19 mouse cellular contexts compared by ENCODE assay signal in the genomic region with DNA sequence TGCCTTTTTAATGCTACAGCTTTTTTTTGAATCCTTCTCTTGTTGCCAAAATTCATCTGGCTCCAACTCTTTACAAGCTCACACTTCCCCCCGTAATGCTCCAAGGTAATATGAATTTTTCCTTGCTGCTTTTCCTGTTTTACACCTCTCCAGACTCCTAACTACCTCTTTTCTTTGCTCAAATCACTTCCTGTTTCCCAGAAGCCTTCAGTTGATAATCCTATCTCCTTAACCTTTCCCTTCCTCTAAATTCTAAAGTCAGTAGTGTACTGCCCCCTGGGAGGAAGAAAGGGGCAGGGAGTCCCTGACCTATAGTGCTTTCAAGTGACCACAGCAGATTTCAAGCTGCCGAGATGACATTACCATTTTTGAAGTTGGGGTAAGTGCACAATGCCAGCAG. TPM values are rescaled to one million over a fixed set of nuclear protein-coding genes. Genes with fewer than 3 reads are reported as not detected.
A peak's percentile ranks its signal among the peaks of the same experiment; 100 is the strongest.
DNase-seq lines count a peak whose midpoint lies in the region; ATAC-seq lines count a peak whose summit lies in the region.
"Had no signal": no experiment of that assay in that cellular context is flagged by ENCODE, and none has a peak within 500 bp of the region (broad histone marks: within the 10 kb centered on the region; RNA-seq: fewer than 3 reads in every experiment).

No protein-coding gene starts in this region.

- peak overlapping the region in 1 of 2 experiments; percentile 26; a peak in 1 of 4 replicates for H3K27ac ChIP-seq in heart, embryonic 14.5 days (replicated peaks in 1 of 2; ENCODE audit: control insufficient read depth in 1 of 2, insufficient read depth in 1 of 2, low read depth in 2 of 2, low read length in 2 of 2)
- no peak overlapping the region for H3K27ac ChIP-seq in heart, embryonic 11.5 days (ENCODE audit: low read depth, low read length)
- H3K27ac ChIP-seq in liver, embryonic 16.5 days (ENCODE audit: low read length) = peak overlapping the region; percentile 6; the same call in 1 of the 2 replicates
- no peak overlapping the region for H3K27ac ChIP-seq in midbrain, embryonic 10.5 days (replicated peaks)
- H3K27ac ChIP-seq: embryonic facial prominence, embryonic 15.5 days; hindbrain, embryonic 10.5 days; hindbrain, postnatal 0 days; liver, embryonic 14.5 days had no signal

- DNase-seq in liver = no peak
- no peak for DNase-seq in midbrain, embryonic 10.5 days (ENCODE audit: low spot score)
- DNase-seq in kidney, postnatal 36 days = no peak
- DNase-seq: cerebellum, adult 2 months; cerebellum, postnatal 36 days; kidney, adult 2 months; kidney, postnatal 25 days; left cerebral cortex, postnatal 4 days; thymus, adult 2 months had no signal

- peak overlapping the region; percentile 83 for H3K4me2 ChIP-seq in heart, embryonic 14.5 days (ENCODE audit: low read length)
- H3K4me2 ChIP-seq in heart, embryonic 11.5 days = no peak overlapping the region
- H3K4me2 ChIP-seq in liver, embryonic 16.5 days (ENCODE audit: low read depth, low read length) = no peak overlapping the region
- H3K4me2 ChIP-seq: embryonic facial prominence, embryonic 15.5 days had no signal

- peak overlapping the region; percentile 87; the same call in 1 of the 2 replicates for H3K9ac ChIP-seq in heart, embryonic 14.5 days (ENCODE audit: low read length)
- H3K9ac ChIP-seq in heart, embryonic 11.5 days (ENCODE audit: low read depth, low read length) = no peak overlapping the region
- no peak overlapping the region for H3K9ac ChIP-seq in liver, embryonic 16.5 days (ENCODE audit: low read depth, low read length)
- H3K9ac ChIP-seq: embryonic facial prominence, embryonic 15.5 days; liver, embryonic 14.5 days had no signal

- H3K27me3 ChIP-seq in heart, embryonic 14.5 days (ENCODE audit: control insufficient read depth, insufficient read depth, low read length) = no peaks in the 10 kb centered on the region
- no peaks in the 10 kb centered on the region for H3K27me3 ChIP-seq in heart, embryonic 11.5 days (ENCODE audit: control insufficient read depth, insufficient read depth, low read length)
- H3K27me3 ChIP-seq in liver, embryonic 16.5 days (ENCODE audit: control insufficient read depth, insufficient read depth, low read depth, low read length) = no peaks in the 10 kb centered on the region
- no peaks in the 10 kb centered on the region for H3K27me3 ChIP-seq in midbrain, embryonic 10.5 days (ENCODE audit: low read depth, poor library complexity, severe bottlenecking)
- H3K27me3 ChIP-seq: embryonic facial prominence, embryonic 15.5 days had no signal

- H3K9me3 ChIP-seq in heart, embryonic 14.5 days (ENCODE audit: control insufficient read depth, low read length) = no peaks in the 10 kb centered on the region
- H3K9me3 ChIP-seq in heart, embryonic 11.5 days (replicated peaks; ENCODE audit: control insufficient read depth, low read length) = no peaks in the 10 kb centered on the region
- H3K9me3 ChIP-seq in liver, embryonic 16.5 days (replicated peaks; ENCODE audit: control insufficient read depth, low read length) = no peaks in the 10 kb centered on the region
- no peaks in the 10 kb centered on the region for H3K9me3 ChIP-seq in midbrain, embryonic 10.5 days (replicated peaks)
- H3K9me3 ChIP-seq: embryonic facial prominence, embryonic 15.5 days; hindbrain, embryonic 10.5 days had no signal

- ATAC-seq in heart, embryonic 14.5 days (ENCODE audit: insufficient number of reproducible peaks, insufficient read depth, low FRiP score, low read depth) = no peak
- ATAC-seq in heart, embryonic 11.5 days (replicated peaks; ENCODE audit: insufficient number of reproducible peaks, low FRiP score, low TSS enrichment) = no peak
- no peak for ATAC-seq in liver, embryonic 16.5 days (ENCODE audit: low read depth)
- peak; percentile 10; the same call in 1 of the 2 replicates for ATAC-seq in granulocyte monocyte progenitor cell, adult 5-6 weeks (replicated peaks; ENCODE audit: poor library complexity, severe bottlenecking)
- ATAC-seq: activated CD4-positive, CD25-positive, alpha-beta regulatory T cell, adult 4 months; hindbrain, postnatal 0 days; lung, postnatal 0 days had no signal

- 48% methylated on average over 2 of the region's 2 CpGs for WGBS in heart, embryonic 14.5 days
- 49% methylated on average over 2 of the region's 2 CpGs for WGBS in heart, embryonic 11.5 days (ENCODE audit: insufficient replicate concordance)
- WGBS in liver, embryonic 16.5 days (ENCODE audit: insufficient replicate concordance) = 39% methylated on average over 2 of the region's 2 CpGs
- 69% methylated on average over 2 of the region's 2 CpGs for WGBS in midbrain, embryonic 10.5 days

- no peak overlapping the region for H3K4me3 ChIP-seq in heart, embryonic 14.5 days (ENCODE audit: control insufficient read depth in 1 of 2, insufficient read depth in 1 of 2, low read depth in 1 of 2, low read length in 2 of 2)
- H3K4me3 ChIP-seq in heart, embryonic 11.5 days (ENCODE audit: low read depth, low read length) = no peak overlapping the region
- no peak overlapping the region for H3K4me3 ChIP-seq in liver, embryonic 16.5 days (ENCODE audit: low read depth, low read length)
- no peak overlapping the region for H3K4me3 ChIP-seq in midbrain, embryonic 10.5 days
- H3K4me3 ChIP-seq: embryonic facial prominence, embryonic 15.5 days; hindbrain, embryonic 10.5 days had no signal

- peaks cover 33% of the 10 kb centered on the region for H3K36me3 ChIP-seq in heart, embryonic 14.5 days (ENCODE audit: control insufficient read depth, insufficient read depth, low read length)
- H3K36me3 ChIP-seq in heart, embryonic 11.5 days (ENCODE audit: control insufficient read depth, insufficient read depth, low read length) = no peaks in the 10 kb centered on the region
- H3K36me3 ChIP-seq in liver, embryonic 16.5 days (ENCODE audit: control insufficient read depth, insufficient read depth) = no peaks in the 10 kb centered on the region
- peaks cover 19% of the 10 kb centered on the region for H3K36me3 ChIP-seq in midbrain, embryonic 10.5 days
- H3K36me3 ChIP-seq: embryonic facial prominence, embryonic 15.5 days had no signal

- peaks cover 23 to 61% of the 10 kb centered on the region in 2 experiments for H3K4me1 ChIP-seq in heart, embryonic 14.5 days (ENCODE audit: control insufficient read depth in 2 of 2, insufficient read depth in 2 of 2, low read length in 2 of 2)
- peaks cover 48% of the 10 kb centered on the region for H3K4me1 ChIP-seq in heart, embryonic 11.5 days (ENCODE audit: control insufficient read depth, insufficient read depth, low read length)
- H3K4me1 ChIP-seq in liver, embryonic 16.5 days (ENCODE audit: control insufficient read depth, low read depth, low read length) = peaks cover 28% of the 10 kb centered on the region
- H3K4me1 ChIP-seq in midbrain, embryonic 10.5 days = peaks cover 26% of the 10 kb centered on the region

RNA-seq across cellular contexts. Expression of a gene that starts 3.7 kb away (rescaled TPM):
- polyA plus RNA-seq in heart, embryonic 14.5 days (2014; fragmentation: Nextera tagmentation; extraction: Ambion mirVana) = 997 and 1,000 TPM in 2 replicates
- polyA plus RNA-seq in heart, embryonic 11.5 days (2014; fragmentation: Nextera tagmentation; extraction: Ambion mirVana) = 723 and 731 TPM in 2 replicates
- polyA plus RNA-seq in liver, embryonic 16.5 days (2015; fragmentation: Nextera tagmentation; extraction: Ambion mirVana) = 223 and 235 TPM in 2 replicates
- 101 and 196 TPM in 2 replicates for total RNA-seq in granulocyte monocyte progenitor cell, adult 5-6 weeks (2014; fragmentation: Nextera tagmentation)
- 79.5 and 114 TPM in 2 replicates for total RNA-seq in granulocyte monocyte progenitor cell, adult 5-6 weeks (2017)
- polyA plus RNA-seq in midbrain, embryonic 10.5 days (2016; fragmentation: Nextera tagmentation; extraction: Ambion mirVana) = 277 and 355 TPM in 2 replicates

RNA-seq across cellular contexts. Expression of a gene that starts 3.8 kb away (rescaled TPM):
- 76.2 and 77.5 TPM in 2 replicates for polyA plus RNA-seq in heart, embryonic 14.5 days (2014; fragmentation: Nextera tagmentation; extraction: Ambion mirVana)
- polyA plus RNA-seq in heart, embryonic 11.5 days (2014; fragmentation: Nextera tagmentation; extraction: Ambion mirVana) = 87.5 and 89.1 TPM in 2 replicates
- 43.8 and 44.6 TPM in 2 replicates for polyA plus RNA-seq in liver, embryonic 16.5 days (2015; fragmentation: Nextera tagmentation; extraction: Ambion mirVana)
- 61.8 and 98.5 TPM in 2 replicates for total RNA-seq in granulocyte monocyte progenitor cell, adult 5-6 weeks (2014; fragmentation: Nextera tagmentation)
- 107 and 144 TPM in 2 replicates for total RNA-seq in granulocyte monocyte progenitor cell, adult 5-6 weeks (2017)
- 79.9 and 103 TPM in 2 replicates for polyA plus RNA-seq in midbrain, embryonic 10.5 days (2016; fragmentation: Nextera tagmentation; extraction: Ambion mirVana)

RNA-seq across cellular contexts. Expression of a gene that starts 26.7 kb away (rescaled TPM):
- polyA plus RNA-seq in heart, embryonic 14.5 days (2014; fragmentation: Nextera tagmentation; extraction: Ambion mirVana) = 7.8 and 7.9 TPM in 2 replicates
- polyA plus RNA-seq in heart, embryonic 11.5 days (2014; fragmentation: Nextera tagmentation; extraction: Ambion mirVana) = 6.5 and 7.6 TPM in 2 replicates
- 2.1 and 2.2 TPM in 2 replicates for polyA plus RNA-seq in liver, embryonic 16.5 days (2015; fragmentation: Nextera tagmentation; extraction: Ambion mirVana)
- 6.0 and 7.8 TPM in 2 replicates for total RNA-seq in granulocyte monocyte progenitor cell, adult 5-6 weeks (2014; fragmentation: Nextera tagmentation)
- 7.0 and 8.8 TPM in 2 replicates for total RNA-seq in granulocyte monocyte progenitor cell, adult 5-6 weeks (2017)
- 8.8 and 10.6 TPM in 2 replicates for polyA plus RNA-seq in midbrain, embryonic 10.5 days (2016; fragmentation: Nextera tagmentation; extraction: Ambion mirVana)
